Mouse (Mus musculus) lung, adult 2 months (tissue): ENCODE results near the gene Kat7. TPM values are rescaled to one million over a fixed set of nuclear protein-coding genes. Genes with fewer than 3 reads are reported as not detected.

Source experiments
- DNase-seq: peaks from one replicate; pipeline ENCODE4 v3.0.0; 2022
- H3K4me1 ChIP-seq: fragments of 200-500 bp; 2 replicates; pipeline ENCODE4 v1.6.1; 2011; ENCODE audit warnings: low read length; ENCODE audit not compliant: control insufficient read depth, insufficient read depth
- H3K4me3 ChIP-seq: fragments of 200-500 bp; replicated peaks from 2 replicates; pipeline ENCODE3; 2011; ENCODE audit warnings: low read depth, mild to moderate bottlenecking, control low read depth, low read length; ENCODE audit errors: extremely low read depth
- CTCF ChIP-seq: fragments of 200-500 bp; IDR thresholded peaks from 2 replicates; pipeline ENCODE4 v1.5.1; 2011; ENCODE audit warnings: mild to moderate bottlenecking, low read length, control low read depth; ENCODE audit not compliant: insufficient read depth
- POLR2A ChIP-seq: fragments of 200-500 bp; IDR thresholded peaks from 2 replicates; pipeline ENCODE4 v1.6.1; 2011; ENCODE audit warnings: low read depth, mild to moderate bottlenecking, control low read depth, low read length, borderline replicate concordance; ENCODE audit errors: extremely low read depth
- WGBS: fragments of 180-500 bp; shearing (Covaris S2); methylation state at CpG from one replicate; pipeline ENCODE4 v1.1.7; 2018; 5-methylcytosine and 5-hydroxymethylcytosine counted together
- polyA plus RNA-seq: library from polyadenylated mRNA; depleted of rRNA; stranded (reverse); fragments of >200 nt; gene quantifications from 2 replicates; pipeline ENCODE4 v1.2.3, GENCODE M21; 2012

Kat7 gene
- polyA plus RNA-seq, 1 experiment, result 37.2 TPM

- TF ChIP-seq POLR2A (no peak), CTCF (no peak)
- no peak for DNase-seq
- H3K4me1 ChIP-seq, result peaks cover 11% of the 10 kb centered on the region
- 94% methylated on average over 13 of the region's 13 CpGs for WGBS
- no peak overlapping the region for H3K4me3 ChIP-seq
These were observed 14.3 kb downstream of the Kat7 start for GRCm38 (mm10) chr11:95295736-95296135.

GRCm38 (mm10) chr11:95293017-95293624 lies 16.9 kb downstream of the Kat7 start:
- DNase-seq, result no peak
- WGBS, result 52% methylated on average over 8 of the region's 8 CpGs
- TF ChIP-seq CTCF (no peak), POLR2A (no peak)
- Histone ChIP-seq H3K4me1 (peaks cover 11% of the 10 kb centered on the region), H3K4me3 (no peak overlapping the region)

DNA sequence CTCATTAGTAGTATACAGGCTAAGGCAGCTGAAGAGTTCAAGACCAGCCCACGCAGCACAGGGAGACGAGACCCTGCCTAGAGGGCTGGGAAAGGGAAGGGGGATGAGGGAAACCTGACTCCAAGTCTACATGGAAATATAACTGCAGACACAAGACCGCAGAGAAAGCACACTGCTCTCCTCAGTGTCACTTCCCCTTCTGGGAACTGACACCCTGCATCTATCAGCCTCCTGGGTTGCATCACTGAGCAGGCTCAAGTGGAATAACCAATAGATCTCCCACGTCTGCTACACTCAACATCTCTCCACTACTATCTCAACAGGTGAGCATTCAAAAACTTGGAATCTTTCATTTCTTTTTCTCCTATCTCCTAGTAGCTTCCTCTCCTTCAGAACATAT lies 18.0 kb downstream of the Kat7 start:
- peaks cover 11% of the 10 kb centered on the region for H3K4me1 ChIP-seq
- no peak overlapping the region for H3K4me3 ChIP-seq
- no peak for DNase-seq
- 56% methylated on average over 4 of the region's 4 CpGs for WGBS
- TF ChIP-seq CTCF (no peak), POLR2A (no peak)

GRCm38 (mm10) chr11:95282331-95282730 lies 27.7 kb downstream of the Kat7 start:
- TF ChIP-seq POLR2A, result no peak
- no peak for TF ChIP-seq CTCF
- no peaks in the 10 kb centered on the region for H3K4me1 ChIP-seq
- no peak for DNase-seq
- H3K4me3 ChIP-seq, result no peak overlapping the region
- WGBS, result 87% methylated on average over 5 of the region's 5 CpGs

- WGBS, result 88% methylated on average over 4 of the region's 4 CpGs
- Histone ChIP-seq H3K4me1 (no peaks in the 10 kb centered on the region), H3K4me3 (no peak overlapping the region)
- DNase-seq, result no peak
- TF ChIP-seq CTCF, result no peak
- no peak for TF ChIP-seq POLR2A
These were observed 30.9 kb downstream of the Kat7 start for GRCm38 (mm10) chr11:95279061-95279659.

- no peak overlapping the region for H3K4me3 ChIP-seq
These were observed 34.0 kb downstream of the Kat7 start for GRCm38 (mm10) chr11:95276056-95276455.

GRCm38 (mm10) chr11:95274613-95275012 lies 35.4 kb downstream of the Kat7 start:
- DNase-seq, result no peak
- Histone ChIP-seq H3K4me3 (no peak overlapping the region), H3K4me1 (0 out of 2 replicates have a peak, but pooled peaks cover 2% of the 10 kb centered on the region)
- no peak for TF ChIP-seq POLR2A
- 53% methylated on average over 3 of the region's 3 CpGs for WGBS

More at GRCm38 (mm10) chr11:95276056-95276455, 34.0 kb downstream of the Kat7 start:
- WGBS, result 90% methylated on average over 6 of the region's 6 CpGs
- no peak for TF ChIP-seq CTCF
- no peak for TF ChIP-seq POLR2A
- no peak for DNase-seq
- 0 out of 2 replicates have a peak, but pooled peaks cover 2% of the 10 kb centered on the region for H3K4me1 ChIP-seq

DNA sequence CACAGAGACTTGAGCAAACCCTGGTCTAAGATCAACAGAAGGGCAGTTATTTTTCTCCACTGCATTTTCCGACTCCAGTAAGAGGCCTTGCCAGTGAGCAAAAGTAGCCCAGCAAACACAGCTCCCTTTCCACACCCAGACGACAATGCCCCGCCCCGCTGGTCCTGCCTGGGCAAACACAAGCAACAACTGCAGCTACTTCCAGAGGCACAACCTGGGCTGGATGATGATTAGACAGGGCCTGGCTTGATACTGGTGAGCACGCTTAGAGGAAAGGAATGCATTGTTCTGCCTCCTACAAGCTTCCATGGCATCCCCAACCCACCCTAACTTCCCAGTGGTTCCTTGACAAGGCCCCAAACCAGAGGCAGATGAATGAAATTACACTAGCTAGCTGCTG lies 36.4 kb downstream of the Kat7 start:
- 69% methylated on average over 5 of the region's 5 CpGs for WGBS
- TF ChIP-seq POLR2A (no peak), CTCF (no peak)
- Histone ChIP-seq H3K4me3 (no peak overlapping the region), H3K4me1 (0 out of 2 replicates have a peak, but pooled peaks cover 2% of the 10 kb centered on the region)
- DNase-seq, result no peak

- no peak for DNase-seq
- TF ChIP-seq CTCF (no peak), POLR2A (no peak)
- WGBS, result 53% methylated on average over 6 of the region's 6 CpGs
- Histone ChIP-seq H3K4me1 (peaks cover 9% of the 10 kb centered on the region), H3K4me3 (no peak overlapping the region)
These were observed 43.4 kb downstream of the Kat7 start for GRCm38 (mm10) chr11:95266540-95267245.
